Mouse (Mus musculus) megakaryocyte, embryonic 14.5 days (primary cell): Measurements from ENCODE around the gene Evc2.

Source experiments
- FLI1 ChIP-seq: IDR thresholded peaks from 2 replicates; pipeline ENCODE4 v1.6.1; 2012; ENCODE audit warnings: low read length, inconsistent platforms, mixed read lengths
- GATA1 ChIP-seq: IDR thresholded peaks from 3 replicates; pipeline ENCODE4 v1.6.1; 2012; ENCODE audit warnings: mixed read lengths, low read length, inconsistent platforms, borderline replicate concordance

GRCm38 (mm10) chr5:37435417-37435816 is 97.1 kb downstream of the Evc2 start:
- TF ChIP-seq GATA1 (no peak), FLI1 (no peak)
